Mouse (Mus musculus): ENCODE results near the gene Gsn.

DNA sequence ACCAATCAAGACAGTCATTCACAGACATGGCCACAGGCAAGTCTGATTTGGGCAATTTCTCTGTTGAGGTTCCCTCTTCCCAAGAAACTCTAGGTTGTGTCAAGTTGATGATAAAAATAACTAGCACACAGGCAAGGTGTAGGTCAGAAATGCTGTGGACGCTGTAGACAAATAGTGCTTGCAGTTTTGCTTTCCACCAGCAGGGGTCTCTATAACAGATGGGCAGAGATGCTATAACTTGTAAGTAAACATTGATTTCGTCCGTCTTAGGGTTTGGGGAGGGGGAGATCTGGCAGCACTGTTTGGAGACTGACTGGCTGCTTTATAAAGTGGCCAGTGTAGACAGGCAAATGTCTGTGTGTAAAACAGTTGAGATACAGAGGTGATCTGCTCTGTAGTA lies 35.7 kb downstream of the Gsn start:
- TF ChIP-seq TAL1 (IDR thresholded peaks at IDR 0.05; ENCODE audit: low read length) (no peak), GATA1 (IDR thresholded peaks at IDR 0.05; ENCODE audit: low read length) (no peak)

Measured in erythroblast, embryonic 14.5 days (primary cell).